Mouse (Mus musculus) intestine, postnatal 0 days (tissue): Measurements from ENCODE around the gene Spag8. TPM values are rescaled to one million over a fixed set of nuclear protein-coding genes. Genes with fewer than 3 reads are reported as not detected.

Source experiments
- ATAC-seq: fragments of 200-750 bp; cut with Nextera tagmentation; 2 replicates; pipeline ENCODE4 v1.8.0; 2017; ENCODE audit warnings: mild to moderate bottlenecking, moderate TSS enrichment, moderate library complexity
- H3K27ac ChIP-seq: fragments of 300-500 bp; sonication (generic); 2 replicates; pipeline ENCODE4 v1.5.1; 2014; ENCODE audit warnings: mild to moderate bottlenecking, low read depth, low read length, moderate library complexity
- H3K27me3 ChIP-seq: fragments of 300-500 bp; sonication (generic); replicated peaks from 2 replicates; pipeline ENCODE4 v1.6.1; 2014; ENCODE audit warnings: low read length, mixed read lengths; ENCODE audit not compliant: control insufficient read depth, insufficient read depth
- H3K36me3 ChIP-seq: fragments of 300-500 bp; sonication (generic); 2 replicates; pipeline ENCODE4 v1.6.1; 2014; ENCODE audit warnings: mild to moderate bottlenecking, moderate library complexity; ENCODE audit not compliant: control insufficient read depth, insufficient read depth
- H3K4me1 ChIP-seq: fragments of 300-500 bp; sonication (generic); replicated peaks from 2 replicates; pipeline ENCODE4 v1.6.1; 2014; ENCODE audit warnings: antibody characterized with exemption, low read length, mixed read lengths; ENCODE audit not compliant: control insufficient read depth, insufficient read depth
- H3K4me2 ChIP-seq: fragments of 300-500 bp; sonication (generic); replicated peaks from 2 replicates; pipeline ENCODE4 v1.6.1; 2014; ENCODE audit warnings: low read depth, mild to moderate bottlenecking, moderate library complexity
- H3K4me3 ChIP-seq: fragments of 300-500 bp; sonication (generic); 2 replicates; pipeline ENCODE4 v1.5.1; 2014; ENCODE audit warnings: low read depth, low read length
- H3K9ac ChIP-seq: fragments of 300-500 bp; sonication (generic); 2 replicates; pipeline ENCODE4 v1.6.1; 2014; ENCODE audit warnings: mild to moderate bottlenecking, low read depth, low read length
- H3K9me3 ChIP-seq: fragments of 300-500 bp; sonication (generic); 2 replicates; pipeline ENCODE4 v1.6.1; 2016; ENCODE audit warnings: mixed run types; ENCODE audit not compliant: control insufficient read depth
- CTCF ChIP-seq: sonication (generic); IDR thresholded peaks from 2 replicates; pipeline ENCODE4 v1.5.1; 2016; ENCODE audit warnings: low read depth, mild to moderate bottlenecking, control low read depth, antibody characterized with exemption, moderate library complexity
- WGBS: fragments of 180-500 bp; shearing (Covaris S2); extraction: QIAGEN DNeasy Blood & Tissue Kit; methylation state at CpG from one replicate; pipeline ENCODE4 v1.1.7; 2014; 5-methylcytosine and 5-hydroxymethylcytosine counted together
- polyA plus RNA-seq: library from polyadenylated mRNA; unstranded; fragments of >200 nt; fragmentation: Nextera tagmentation; extraction: Ambion mirVana; gene quantifications from 2 replicates; pipeline ENCODE4 v1.2.1, GENCODE M21; 2015

The Spag8 gene
- 0.08 and 0.22 TPM in 2 replicates for polyA plus RNA-seq

DNA sequence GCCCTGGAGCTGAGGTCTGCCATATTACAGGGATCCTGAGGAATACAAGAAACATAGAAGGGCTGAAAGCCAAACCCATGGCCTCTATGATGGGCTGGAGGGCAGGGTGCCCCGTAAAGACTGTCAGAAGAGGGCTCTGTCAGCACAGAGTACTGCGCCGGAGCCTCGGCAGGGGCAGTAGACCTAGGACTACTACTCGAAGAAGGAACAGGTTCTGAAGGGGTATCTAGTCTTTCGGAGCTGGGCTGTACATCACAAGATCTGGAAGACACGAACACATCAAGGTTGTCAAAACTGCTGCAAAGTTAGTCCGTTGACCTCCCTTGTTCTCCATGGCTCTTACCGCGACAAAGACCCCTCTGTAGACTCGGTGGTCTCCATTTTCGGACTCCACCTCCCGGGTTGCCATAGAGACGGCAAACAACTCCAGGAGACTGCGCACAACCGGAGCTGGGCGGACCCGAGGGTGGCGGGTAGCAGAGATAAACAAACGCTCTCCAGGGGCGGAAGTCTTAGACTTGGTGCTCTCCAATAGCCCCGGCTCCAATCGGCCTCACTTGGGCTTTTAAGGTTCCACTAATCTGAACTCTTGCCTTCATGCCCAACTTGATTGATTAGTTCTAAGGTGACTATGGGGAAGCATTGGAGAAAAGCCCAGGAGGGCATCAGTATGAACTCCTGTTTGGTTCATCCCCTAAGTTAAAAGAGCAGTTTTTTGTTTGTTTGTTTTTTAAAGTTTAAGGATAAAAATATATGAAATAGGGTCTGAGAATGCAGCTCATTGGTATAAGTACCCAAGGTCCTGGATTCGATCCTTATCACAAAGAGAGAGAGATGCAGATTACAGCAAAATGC lies at the start of gene Spag8:
Spag8 (minus strand) TSS at position 434 of the 855 bp plus-strand sequence.
- TF ChIP-seq CTCF = peak; percentile 11; the same call in 1 of the 2 replicates
- Histone ChIP-seq H3K4me1 (no peaks in the 10 kb centered on the region), H3K4me3 (peak within 1 kb of the TSS; percentile 9; the same call in 1 of the 2 replicates), H3K4me2 (peak within 1 kb of the TSS; percentile 55), H3K9me3 (peaks cover 3% of the 10 kb centered on the region; the same call in 1 of the 2 replicates), H3K27ac (no peak within 1 kb of the TSS), H3K36me3 (0 out of 2 replicates have a peak, but pooled peaks cover 9% of the 10 kb centered on the region), H3K27me3 (no peaks in the 10 kb centered on the region), H3K9ac (no peak within 1 kb of the TSS)
- no peak for ATAC-seq
- 18% methylated on average over 24 of the region's 24 CpGs for WGBS

DNA sequence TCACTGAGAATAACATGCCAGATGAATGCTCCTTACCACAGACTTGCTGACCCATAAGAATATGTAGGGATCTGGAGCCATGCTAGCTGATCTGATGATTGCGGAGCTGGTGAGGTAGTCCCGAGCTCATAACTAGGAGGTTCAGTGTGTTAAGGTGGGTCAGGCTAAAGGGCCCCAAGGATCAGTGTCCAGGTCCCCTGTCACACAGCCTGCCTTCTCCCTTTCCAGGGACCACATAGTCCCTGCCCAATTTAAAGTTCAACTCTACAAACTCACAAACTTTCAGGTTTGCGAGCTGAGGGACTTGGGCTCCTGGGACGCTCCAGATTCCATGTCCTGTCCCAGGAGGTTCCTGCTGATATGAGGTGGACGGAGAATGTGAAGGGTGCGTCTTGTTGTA lies 47.3 kb upstream of the Spag8 start, which contains the start of gene Olfr70:
Olfr70 (minus strand) TSS at position 101 of the 400 bp plus-strand sequence.
- Histone ChIP-seq H3K4me2 (no peak within 1 kb of the TSS), H3K4me3 (no peak within 1 kb of the TSS), H3K27ac (no peak within 1 kb of the TSS), H3K9ac (no peak within 1 kb of the TSS), H3K36me3 (no peaks in the 10 kb centered on the region), H3K4me1 (no peaks in the 10 kb centered on the region), H3K27me3 (no peaks in the 10 kb centered on the region), H3K9me3 (no peaks in the 10 kb centered on the region)
- ATAC-seq = no peak
- WGBS = 71% methylated on average over 6 of the region's 6 CpGs
- no peak for TF ChIP-seq CTCF

DNA sequence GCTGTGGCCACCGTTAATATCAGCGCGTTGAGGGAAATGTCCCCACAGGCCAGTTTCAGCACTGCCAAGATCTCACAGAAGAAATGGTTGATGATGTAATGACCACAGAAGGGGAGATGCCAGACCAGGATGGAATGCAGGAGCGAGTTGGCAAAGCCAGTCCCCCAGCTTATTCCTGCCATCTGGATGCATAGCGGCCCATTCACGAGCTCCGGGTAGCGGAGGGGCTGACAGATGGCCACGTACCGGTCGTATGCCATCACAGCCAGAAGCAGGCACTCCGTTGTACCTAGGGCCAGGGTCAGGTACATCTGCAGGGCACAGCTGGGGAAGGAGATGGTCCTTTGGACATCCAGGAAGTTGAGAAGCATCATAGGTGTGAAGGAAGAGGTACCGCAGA lies 43.2 kb upstream of the Spag8 start:
- Histone ChIP-seq H3K27me3 (no peaks in the 10 kb centered on the region), H3K4me2 (no peak overlapping the region), H3K9ac (no peak overlapping the region), H3K4me1 (no peaks in the 10 kb centered on the region), H3K9me3 (no peaks in the 10 kb centered on the region), H3K36me3 (no peaks in the 10 kb centered on the region), H3K27ac (no peak overlapping the region), H3K4me3 (no peak overlapping the region)
- WGBS = 96% methylated on average over 13 of the region's 13 CpGs
- no peak for ATAC-seq
- no peak for TF ChIP-seq CTCF

DNA sequence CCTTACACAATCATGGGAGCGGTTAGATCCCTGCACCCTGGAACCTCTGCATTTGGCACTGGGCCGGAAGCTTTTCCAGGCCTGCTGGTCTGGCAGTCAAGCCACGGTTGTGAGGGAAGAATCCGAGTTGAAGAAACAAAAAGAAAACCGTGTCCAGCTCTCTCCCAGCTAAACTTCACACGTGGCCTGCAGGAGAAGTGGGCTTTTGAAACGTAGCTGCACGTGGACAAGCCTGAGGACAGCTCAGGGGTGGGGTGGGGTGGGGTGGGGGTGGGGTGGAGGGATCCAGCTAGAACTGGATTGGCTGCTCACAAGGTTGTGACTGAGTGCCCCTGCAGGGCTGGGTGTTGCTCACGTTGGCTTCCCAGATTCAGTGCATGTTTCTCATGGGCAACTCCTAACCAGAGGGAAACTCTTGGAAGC lies 41.9 kb upstream of the Spag8 start:
- Histone ChIP-seq H3K36me3 (no peaks in the 10 kb centered on the region), H3K4me1 (no peaks in the 10 kb centered on the region), H3K4me2 (no peak overlapping the region), H3K9me3 (no peaks in the 10 kb centered on the region), H3K9ac (no peak overlapping the region), H3K27ac (no peak overlapping the region), H3K4me3 (no peak overlapping the region), H3K27me3 (no peaks in the 10 kb centered on the region)
- 0 out of 2 replicates have a peak, but pooled peaks have one; percentile 45 for ATAC-seq
- TF ChIP-seq CTCF = no peak
- 16% methylated on average over 9 of the region's 9 CpGs for WGBS

GRCm38 (mm10) chr4:43694439-43695248 lies 41.2 kb upstream of the Spag8 start:
- no peak for ATAC-seq
- no peak overlapping the region for H3K4me2 ChIP-seq
- no peak overlapping the region for H3K9ac ChIP-seq
- H3K27me3 ChIP-seq = no peaks in the 10 kb centered on the region
- H3K36me3 ChIP-seq = no peaks in the 10 kb centered on the region
- 88% methylated on average over 1 of the region's 1 CpGs for whole genome bisulfite sequencing
- no peaks in the 10 kb centered on the region for H3K4me1 ChIP-seq
- no peak overlapping the region for H3K4me3 ChIP-seq
- no peak overlapping the region for H3K27ac ChIP-seq
- no peaks in the 10 kb centered on the region for H3K9me3 ChIP-seq
- no peak for TF ChIP-seq CTCF

- no peak for TF ChIP-seq CTCF
- Histone ChIP-seq H3K4me2 (no peak overlapping the region), H3K9ac (no peak overlapping the region), H3K27ac (no peak overlapping the region), H3K27me3 (no peaks in the 10 kb centered on the region), H3K4me3 (no peak overlapping the region), H3K9me3 (no peaks in the 10 kb centered on the region), H3K36me3 (no peaks in the 10 kb centered on the region), H3K4me1 (no peaks in the 10 kb centered on the region)
- 53% methylated on average over 5 of the region's 5 CpGs for WGBS
- no peak for ATAC-seq
Measured at GRCm38 (mm10) chr4:43693806-43694241, 40.4 kb upstream of the Spag8 start.
